Mouse (Mus musculus) liver, embryonic 11.5 days (tissue): ENCODE measurements around the gene Krt10. TPM values are rescaled to one million over a fixed set of nuclear protein-coding genes. Genes with fewer than 3 reads are reported as not detected.

Experiments
- ATAC-seq: fragments of 200-750 bp; cut with Nextera tagmentation; replicated peaks from 2 replicates; pipeline ENCODE4 v1.8.0; 2017; ENCODE audit warnings: moderate number of reproducible peaks, mild to moderate bottlenecking, moderate TSS enrichment, moderate library complexity; ENCODE audit not compliant: low FRiP score
- DNase-seq: peaks from one replicate; pipeline ENCODE4 v3.0.0-alpha.2; 2017; ENCODE audit warnings: low spot score
- H3K27ac ChIP-seq: fragments of 300-500 bp; sonication (generic); 2 replicates; pipeline ENCODE4 v1.5.1; 2014; ENCODE audit warnings: mild to moderate bottlenecking, low read depth, low read length, control low read depth
- H3K27me3 ChIP-seq: fragments of 300-500 bp; sonication (generic); replicated peaks from 2 replicates; pipeline ENCODE4 v1.6.1; 2014; ENCODE audit warnings: low read length, mixed read lengths; ENCODE audit not compliant: control insufficient read depth, insufficient read depth
- H3K36me3 ChIP-seq: fragments of 300-500 bp; sonication (generic); 2 replicates; pipeline ENCODE4 v1.6.1; 2014; ENCODE audit warnings: mild to moderate bottlenecking, low read length, moderate library complexity, mixed read lengths; ENCODE audit not compliant: control insufficient read depth, insufficient read depth
- H3K4me1 ChIP-seq: fragments of 300-500 bp; sonication (generic); replicated peaks from 2 replicates; pipeline ENCODE4 v1.6.1; 2014; ENCODE audit warnings: low read length, mixed read lengths; ENCODE audit not compliant: control insufficient read depth, insufficient read depth
- H3K4me2 ChIP-seq: fragments of 300-500 bp; sonication (generic); 2 replicates; pipeline ENCODE4 v1.6.1; 2014; ENCODE audit warnings: mild to moderate bottlenecking, control low read depth, moderate library complexity
- H3K4me3 ChIP-seq: fragments of 300-500 bp; sonication (generic); 2 replicates; pipeline ENCODE4 v1.5.1; 2014; ENCODE audit warnings: low read depth, low read length, control low read depth
- H3K9ac ChIP-seq: fragments of 300-500 bp; sonication (generic); 2 replicates; pipeline ENCODE4 v1.6.1; 2014; ENCODE audit warnings: low read depth, low read length, control low read depth
- H3K9me3 ChIP-seq: fragments of 300-500 bp; sonication (generic); 2 replicates; pipeline ENCODE4 v1.6.1; 2016; ENCODE audit warnings: low read length, inconsistent platforms, mixed read lengths; ENCODE audit not compliant: control insufficient read depth
- WGBS: fragments of 180-500 bp; shearing (Covaris S2); extraction: QIAGEN DNeasy Blood & Tissue Kit; methylation state at CpG from one replicate; pipeline ENCODE4 v1.1.7; 2014; 5-methylcytosine and 5-hydroxymethylcytosine counted together
- polyA plus RNA-seq: library from polyadenylated mRNA; unstranded; fragments of >200 nt; fragmentation: Nextera tagmentation; extraction: Ambion mirVana; gene quantifications from 2 replicates; pipeline ENCODE4 v1.2.1, GENCODE M21; 2014

The Krt10 gene
- 10.0 and 13.1 TPM in 2 replicates for polyA plus RNA-seq

GRCm38 (mm10) chr11:99389264-99389663, at the start of gene Krt10:
Krt10 (minus strand) TSS chr11:99389364.
- no peaks in the 10 kb centered on the region for H3K27me3 ChIP-seq
- no peaks in the 10 kb centered on the region for H3K36me3 ChIP-seq
- no peak within 1 kb of the TSS for H3K4me2 ChIP-seq
- H3K9me3 ChIP-seq: no peaks in the 10 kb centered on the region
- H3K9ac ChIP-seq: no peak within 1 kb of the TSS
- no peak within 1 kb of the TSS for H3K4me3 ChIP-seq
- 72% methylated on average over 4 of the region's 4 CpGs for WGBS
- DNase-seq (no peak), ATAC-seq (no peak)
- no peaks in the 10 kb centered on the region for H3K4me1 ChIP-seq
- no peak within 1 kb of the TSS for H3K27ac ChIP-seq

- H3K36me3 ChIP-seq: no peaks in the 10 kb centered on the region
- H3K9me3 ChIP-seq: no peaks in the 10 kb centered on the region
- no peaks in the 10 kb centered on the region for H3K27me3 ChIP-seq
- ATAC-seq (no peak), DNase-seq (no peak)
- no peaks in the 10 kb centered on the region for H3K4me1 ChIP-seq
- H3K27ac ChIP-seq: no peak within 1 kb of the TSS
- H3K4me3 ChIP-seq: peak within 1 kb of the TSS; percentile 34
- H3K4me2 ChIP-seq: peak within 1 kb of the TSS; percentile 44
- H3K9ac ChIP-seq: no peak within 1 kb of the TSS
- WGBS: 44% methylated on average over 10 of the region's 10 CpGs
Measured at GRCm38 (mm10) chr11:99437972-99438371, 48.8 kb upstream of the Krt10 start, which contains the start of gene Krt20. Krt20 (minus strand) TSS chr11:99438150.

- Histone ChIP-seq H3K27me3 (no peaks in the 10 kb centered on the region), H3K4me1 (no peaks in the 10 kb centered on the region), H3K9ac (no peak overlapping the region), H3K4me3 (peak overlapping the region; percentile 6; the same call in 1 of the 2 replicates), H3K9me3 (no peaks in the 10 kb centered on the region), H3K4me2 (peak overlapping the region; percentile 44), H3K36me3 (no peaks in the 10 kb centered on the region), H3K27ac (no peak overlapping the region)
- ATAC-seq (no peak), DNase-seq (no peak)
- WGBS: 55% methylated on average over 4 of the region's 4 CpGs
Measured at GRCm38 (mm10) chr11:99436625-99437024, 47.5 kb upstream of the Krt10 start.

- 65% methylated on average over 12 of the region's 12 CpGs for WGBS
- no peaks in the 10 kb centered on the region for H3K36me3 ChIP-seq
- no peak overlapping the region for H3K4me3 ChIP-seq
- H3K27me3 ChIP-seq: no peaks in the 10 kb centered on the region
- no peak overlapping the region for H3K4me2 ChIP-seq
- no peak for DNase-seq
- H3K9me3 ChIP-seq: no peaks in the 10 kb centered on the region
- H3K27ac ChIP-seq: no peak overlapping the region
- H3K9ac ChIP-seq: no peak overlapping the region
- no peak for ATAC-seq
- no peaks in the 10 kb centered on the region for H3K4me1 ChIP-seq
Measured at GRCm38 (mm10) chr11:99430670-99431069, 41.5 kb upstream of the Krt10 start.

GRCm38 (mm10) chr11:99422159-99422558, 33.0 kb upstream of the Krt10 start, which contains the start of gene Krt12:
Krt12 (minus strand) TSS chr11:99422259.
- Histone ChIP-seq H3K36me3 (no peaks in the 10 kb centered on the region), H3K4me1 (no peaks in the 10 kb centered on the region), H3K27me3 (no peaks in the 10 kb centered on the region), H3K9me3 (no peaks in the 10 kb centered on the region), H3K27ac (no peak within 1 kb of the TSS), H3K4me3 (no peak within 1 kb of the TSS), H3K9ac (no peak within 1 kb of the TSS), H3K4me2 (no peak within 1 kb of the TSS)
- DNase-seq: no peak
- no peak for ATAC-seq
- 76% methylated on average over 10 of the region's 10 CpGs for WGBS

- Histone ChIP-seq H3K36me3 (no peaks in the 10 kb centered on the region), H3K4me1 (no peaks in the 10 kb centered on the region), H3K9ac (no peak overlapping the region), H3K9me3 (no peaks in the 10 kb centered on the region), H3K4me2 (no peak overlapping the region), H3K27me3 (no peaks in the 10 kb centered on the region), H3K27ac (no peak overlapping the region), H3K4me3 (no peak overlapping the region)
- ATAC-seq: no peak
- 42% methylated on average over 10 of the region's 10 CpGs for WGBS
- DNase-seq: no peak
Measured at GRCm38 (mm10) chr11:99420586-99420985, 31.4 kb upstream of the Krt10 start.

- Histone ChIP-seq H3K4me2 (no peak overlapping the region), H3K9me3 (no peaks in the 10 kb centered on the region), H3K27me3 (no peaks in the 10 kb centered on the region), H3K36me3 (no peaks in the 10 kb centered on the region), H3K4me3 (no peak overlapping the region), H3K9ac (no peak overlapping the region), H3K27ac (no peak overlapping the region), H3K4me1 (no peaks in the 10 kb centered on the region)
- DNase-seq (no peak), ATAC-seq (no peak)
- WGBS: 67% methylated on average over 16 of the region's 16 CpGs
Measured at GRCm38 (mm10) chr11:99417819-99418218, 28.7 kb upstream of the Krt10 start.

GRCm38 (mm10) chr11:99416902-99417301, 27.7 kb upstream of the Krt10 start:
- Histone ChIP-seq H3K9me3 (no peaks in the 10 kb centered on the region), H3K27me3 (no peaks in the 10 kb centered on the region), H3K36me3 (no peaks in the 10 kb centered on the region), H3K9ac (no peak overlapping the region), H3K4me2 (no peak overlapping the region), H3K4me3 (no peak overlapping the region), H3K27ac (no peak overlapping the region), H3K4me1 (no peaks in the 10 kb centered on the region)
- no peak for DNase-seq
- no peak for ATAC-seq
- 81% methylated on average over 13 of the region's 13 CpGs for WGBS

GRCm38 (mm10) chr11:99414463-99415147, 25.4 kb upstream of the Krt10 start:
- WGBS: 85% methylated on average over 13 of the region's 13 CpGs
- H3K36me3 ChIP-seq: no peaks in the 10 kb centered on the region

More at GRCm38 (mm10) chr11:99414463-99415147, 25.4 kb upstream of the Krt10 start:
- H3K4me3 ChIP-seq: no peak overlapping the region
- H3K4me2 ChIP-seq: no peak overlapping the region
- H3K27ac ChIP-seq: no peak overlapping the region
- H3K4me1 ChIP-seq: no peaks in the 10 kb centered on the region
- H3K9me3 ChIP-seq: no peaks in the 10 kb centered on the region
- no peak for DNase-seq
- no peaks in the 10 kb centered on the region for H3K27me3 ChIP-seq
- H3K9ac ChIP-seq: no peak overlapping the region
- ATAC-seq: no peak
